Mouse (Mus musculus): Measurements from ENCODE around the gene Mapk7. TPM values are rescaled to one million over a fixed set of nuclear protein-coding genes. Genes with fewer than 3 reads are reported as not detected.

Mapk7 gene
- 63.0 and 66.7 TPM in 2 replicates for polyA plus RNA-seq (2015; fragmentation: Nextera tagmentation; extraction: Ambion mirVana)

DNA sequence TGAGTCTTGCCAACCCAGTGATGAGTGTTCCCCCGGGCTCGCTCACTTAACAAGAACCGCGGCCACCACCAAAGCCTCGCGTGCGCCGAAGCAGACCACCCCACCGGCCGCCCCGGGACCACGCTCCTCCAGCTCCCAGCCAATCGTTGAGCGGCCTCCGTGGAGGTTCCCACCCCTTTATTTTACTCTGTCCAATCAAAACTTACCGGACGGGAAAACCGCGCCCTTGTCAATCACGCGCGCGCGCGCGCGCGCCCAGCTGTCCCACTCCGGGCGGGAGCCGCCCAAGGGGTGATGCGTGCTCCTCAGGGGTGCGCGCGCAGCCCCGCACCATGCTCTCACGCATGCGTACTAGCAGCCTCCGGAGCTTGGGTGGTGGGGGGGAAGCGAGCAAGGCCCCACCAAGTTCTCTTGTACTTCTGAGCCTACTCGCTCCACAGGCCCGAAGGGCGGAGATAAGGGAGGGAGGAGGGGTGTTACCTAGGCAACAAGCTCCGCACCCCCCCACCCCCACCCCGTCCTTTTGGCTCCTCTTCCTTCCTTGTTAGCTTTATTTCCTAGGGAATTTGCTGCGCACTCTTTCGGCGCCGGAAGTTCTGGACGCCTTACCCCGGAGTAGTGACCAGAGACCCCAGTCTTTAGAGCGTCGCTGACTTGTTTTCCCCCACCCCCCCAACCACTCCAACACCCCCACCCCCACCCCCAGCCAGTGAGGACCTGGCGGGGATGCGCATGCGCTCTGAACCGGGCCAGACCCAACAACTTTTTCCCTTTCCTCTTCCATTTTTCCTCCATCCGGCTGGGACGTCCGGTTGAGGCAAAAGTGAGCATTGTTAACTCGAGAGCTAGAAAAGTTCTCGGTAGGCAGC, at the start of gene Mapk7:
Gene Mapk7, minus strand, starts transcription at position 278 of the 869 bp plus-strand sequence.
- peak within 1 kb of the TSS; percentile 92 for H3K9ac ChIP-seq (ENCODE audit: low read depth, low read length)
- under 1% methylated on average over 58 of the region's 62 CpGs for WGBS
- peak within 1 kb of the TSS; percentile 91 for H3K27ac ChIP-seq (ENCODE audit: low read length)
- peaks cover 14% of the 10 kb centered on the region for H3K4me1 ChIP-seq (ENCODE audit: control insufficient read depth, insufficient read depth, low read length)
- peaks cover 18% of the 10 kb centered on the region for H3K36me3 ChIP-seq (ENCODE audit: control insufficient read depth, insufficient read depth, low read length)
- peak within 1 kb of the TSS; percentile 86 for H3K4me2 ChIP-seq (ENCODE audit: low read length)
- no peaks in the 10 kb centered on the region for H3K9me3 ChIP-seq (replicated peaks; ENCODE audit: control insufficient read depth, low read length, poor library complexity, severe bottlenecking)
- H3K27me3 ChIP-seq (ENCODE audit: control insufficient read depth, insufficient read depth, low read depth, low read length) = no peaks in the 10 kb centered on the region
- H3K4me3 ChIP-seq (ENCODE audit: low read depth, low read length) = peak within 1 kb of the TSS; percentile 92
- peak; percentile 97 for ATAC-seq

DNA sequence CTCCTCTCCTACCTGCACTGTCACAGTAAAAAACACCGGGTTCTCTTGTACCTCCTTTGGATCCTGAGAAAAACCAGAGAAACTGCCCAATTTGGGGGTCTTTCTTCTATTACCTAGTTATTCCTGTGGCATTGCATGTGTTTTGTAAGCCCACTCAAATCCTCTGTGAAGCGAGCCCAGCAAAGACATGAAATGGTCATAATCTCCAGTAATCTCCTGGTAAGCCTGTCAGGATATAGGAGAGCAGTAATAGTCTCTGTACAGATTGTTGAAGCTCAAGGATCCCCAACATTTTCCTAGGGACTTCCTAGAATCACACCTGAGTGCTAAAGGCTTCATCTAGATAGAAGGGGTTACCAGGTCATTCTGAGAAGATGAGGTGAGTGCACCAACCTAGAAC, 46.9 kb upstream of the Mapk7 start:
- Histone ChIP-seq H3K27ac (ENCODE audit: low read length) (no peak overlapping the region), H3K4me3 (ENCODE audit: low read depth, low read length) (no peak overlapping the region), H3K27me3 (ENCODE audit: control insufficient read depth, insufficient read depth, low read depth, low read length) (no peaks in the 10 kb centered on the region), H3K4me2 (ENCODE audit: low read length) (no peak overlapping the region), H3K9me3 (replicated peaks; ENCODE audit: control insufficient read depth, low read length, poor library complexity, severe bottlenecking) (no peaks in the 10 kb centered on the region), H3K4me1 (ENCODE audit: control insufficient read depth, insufficient read depth, low read length) (peaks cover 6% of the 10 kb centered on the region; the same call in 1 of the 2 replicates), H3K36me3 (ENCODE audit: control insufficient read depth, insufficient read depth, low read length) (peaks cover 8% of the 10 kb centered on the region), H3K9ac (ENCODE audit: low read depth, low read length) (no peak overlapping the region)
- 73% methylated on average over 2 of the region's 2 CpGs for WGBS
- no peak for ATAC-seq

DNA sequence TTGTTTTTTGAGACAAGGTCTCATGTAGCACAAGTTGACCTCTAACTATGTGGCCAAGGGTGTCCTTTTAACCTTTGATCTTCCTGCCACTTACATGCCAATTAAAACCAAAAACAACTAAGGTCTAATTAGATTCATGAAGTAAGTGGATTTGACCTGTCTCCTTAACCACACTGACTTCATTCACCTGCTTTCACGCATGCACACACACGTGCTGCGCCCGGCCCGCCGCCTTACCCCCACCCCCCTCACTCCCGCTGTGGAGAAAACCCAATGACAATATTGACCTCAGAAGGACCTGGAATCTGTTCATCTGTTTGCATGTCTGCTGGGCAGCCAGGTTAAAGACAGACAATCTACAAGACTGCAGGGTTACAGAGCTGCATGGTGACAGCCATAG, 46.4 kb upstream of the Mapk7 start:
- Histone ChIP-seq H3K9me3 (replicated peaks; ENCODE audit: control insufficient read depth, low read length, poor library complexity, severe bottlenecking) (no peaks in the 10 kb centered on the region), H3K4me3 (ENCODE audit: low read depth, low read length) (no peak overlapping the region), H3K27ac (ENCODE audit: low read length) (no peak overlapping the region), H3K9ac (ENCODE audit: low read depth, low read length) (no peak overlapping the region), H3K36me3 (ENCODE audit: control insufficient read depth, insufficient read depth, low read length) (peaks cover 4% of the 10 kb centered on the region), H3K27me3 (ENCODE audit: control insufficient read depth, insufficient read depth, low read depth, low read length) (no peaks in the 10 kb centered on the region), H3K4me1 (ENCODE audit: control insufficient read depth, insufficient read depth, low read length) (peaks cover 6% of the 10 kb centered on the region; the same call in 1 of the 2 replicates), H3K4me2 (ENCODE audit: low read length) (no peak overlapping the region)
- ATAC-seq = no peak
- 88% methylated on average over 7 of the region's 7 CpGs for WGBS

DNA sequence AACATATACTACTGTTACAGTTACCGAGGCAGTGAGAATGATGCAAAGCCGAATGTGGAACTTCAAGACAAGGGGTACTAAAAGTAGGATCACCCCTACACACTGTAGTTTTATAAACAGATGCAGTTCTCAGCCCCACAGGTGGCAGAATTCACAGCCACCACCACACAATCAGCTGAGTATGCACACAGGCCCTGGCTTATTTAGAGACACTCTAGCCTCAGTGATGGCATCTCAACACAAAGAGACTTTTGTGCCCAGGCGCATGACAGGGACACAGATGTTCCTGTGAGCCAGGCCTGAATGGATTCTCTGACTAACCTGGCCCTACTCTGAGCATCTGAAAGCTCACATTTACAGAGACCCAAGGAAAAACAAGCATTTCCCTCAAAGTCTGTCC, 43.2 kb upstream of the Mapk7 start:
- no peak overlapping the region for H3K4me2 ChIP-seq (ENCODE audit: low read length)
- no peaks in the 10 kb centered on the region for H3K4me1 ChIP-seq (ENCODE audit: control insufficient read depth, insufficient read depth, low read length)
- no peak overlapping the region for H3K4me3 ChIP-seq (ENCODE audit: low read depth, low read length)
- no peak overlapping the region for H3K9ac ChIP-seq (ENCODE audit: low read depth, low read length)
- H3K27me3 ChIP-seq (ENCODE audit: control insufficient read depth, insufficient read depth, low read depth, low read length) = no peaks in the 10 kb centered on the region
- no peak for ATAC-seq
- WGBS = 89% methylated on average over 3 of the region's 3 CpGs
- H3K27ac ChIP-seq (ENCODE audit: low read length) = no peak overlapping the region
- H3K9me3 ChIP-seq (replicated peaks; ENCODE audit: control insufficient read depth, low read length, poor library complexity, severe bottlenecking) = no peaks in the 10 kb centered on the region
- no peaks in the 10 kb centered on the region; the same call in 1 of the 2 replicates for H3K36me3 ChIP-seq (ENCODE audit: control insufficient read depth, insufficient read depth, low read length)

DNA sequence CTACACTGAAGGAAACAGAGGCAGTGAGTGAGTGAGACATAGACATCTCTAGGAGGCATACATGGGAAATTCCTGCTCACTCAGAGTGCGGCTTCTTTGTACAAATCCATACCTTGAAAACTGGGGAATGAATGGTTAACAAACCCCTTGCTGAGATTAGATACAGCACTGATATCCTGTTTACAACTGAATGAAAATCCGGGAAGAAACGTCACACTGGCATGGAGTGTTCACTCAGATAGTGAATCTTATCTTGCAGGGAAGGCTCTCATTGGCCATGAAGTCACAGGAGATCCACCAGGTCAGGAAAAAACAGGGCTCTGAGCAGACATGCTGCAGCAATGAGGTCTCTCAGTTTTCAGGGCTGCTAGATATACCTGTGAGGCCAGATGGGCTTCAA, 42.7 kb upstream of the Mapk7 start:
- H3K4me3 ChIP-seq (ENCODE audit: low read depth, low read length) = no peak overlapping the region
- no peak overlapping the region for H3K27ac ChIP-seq (ENCODE audit: low read length)
- WGBS = 70% methylated on average over 3 of the region's 3 CpGs
- no peaks in the 10 kb centered on the region for H3K27me3 ChIP-seq (ENCODE audit: control insufficient read depth, insufficient read depth, low read depth, low read length)
- H3K9ac ChIP-seq (ENCODE audit: low read depth, low read length) = no peak overlapping the region
- H3K4me1 ChIP-seq (ENCODE audit: control insufficient read depth, insufficient read depth, low read length) = no peaks in the 10 kb centered on the region
- no peak overlapping the region for H3K4me2 ChIP-seq (ENCODE audit: low read length)
- no peak for ATAC-seq
- H3K36me3 ChIP-seq (ENCODE audit: control insufficient read depth, insufficient read depth, low read length) = no peaks in the 10 kb centered on the region; the same call in 1 of the 2 replicates
- no peaks in the 10 kb centered on the region for H3K9me3 ChIP-seq (replicated peaks; ENCODE audit: control insufficient read depth, low read length, poor library complexity, severe bottlenecking)

DNA sequence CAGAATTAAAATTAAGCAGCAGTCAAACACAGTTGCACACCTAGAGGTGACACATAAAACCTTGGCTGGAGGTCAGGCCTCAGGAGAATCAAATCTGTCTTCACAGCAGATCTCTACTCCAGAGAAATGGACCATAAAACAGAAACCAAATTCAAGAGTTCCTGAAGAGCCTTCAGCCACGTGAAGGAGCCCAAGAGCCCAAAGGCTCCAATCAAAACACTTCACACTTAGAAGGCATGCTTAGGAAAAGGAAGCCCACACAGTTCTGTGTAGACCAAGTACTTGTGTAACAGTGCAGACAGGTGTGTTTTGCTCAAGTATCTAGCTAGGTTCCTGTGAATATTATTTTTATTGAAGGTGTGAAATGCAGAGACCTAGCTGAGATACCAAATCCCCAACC, 41.3 kb upstream of the Mapk7 start:
- no peaks in the 10 kb centered on the region for H3K4me1 ChIP-seq (ENCODE audit: control insufficient read depth, insufficient read depth, low read length)
- WGBS = 75% methylated on average over 1 of the region's 1 CpGs
- H3K27me3 ChIP-seq (ENCODE audit: control insufficient read depth, insufficient read depth, low read depth, low read length) = no peaks in the 10 kb centered on the region
- H3K9ac ChIP-seq (ENCODE audit: low read depth, low read length) = no peak overlapping the region
- no peak overlapping the region for H3K4me2 ChIP-seq (ENCODE audit: low read length)
- no peak for ATAC-seq
- H3K9me3 ChIP-seq (replicated peaks; ENCODE audit: control insufficient read depth, low read length, poor library complexity, severe bottlenecking) = no peaks in the 10 kb centered on the region
- H3K36me3 ChIP-seq (ENCODE audit: control insufficient read depth, insufficient read depth, low read length) = no peaks in the 10 kb centered on the region; the same call in 1 of the 2 replicates
- no peak overlapping the region for H3K27ac ChIP-seq (ENCODE audit: low read length)
- no peak overlapping the region for H3K4me3 ChIP-seq (ENCODE audit: low read depth, low read length)

DNA sequence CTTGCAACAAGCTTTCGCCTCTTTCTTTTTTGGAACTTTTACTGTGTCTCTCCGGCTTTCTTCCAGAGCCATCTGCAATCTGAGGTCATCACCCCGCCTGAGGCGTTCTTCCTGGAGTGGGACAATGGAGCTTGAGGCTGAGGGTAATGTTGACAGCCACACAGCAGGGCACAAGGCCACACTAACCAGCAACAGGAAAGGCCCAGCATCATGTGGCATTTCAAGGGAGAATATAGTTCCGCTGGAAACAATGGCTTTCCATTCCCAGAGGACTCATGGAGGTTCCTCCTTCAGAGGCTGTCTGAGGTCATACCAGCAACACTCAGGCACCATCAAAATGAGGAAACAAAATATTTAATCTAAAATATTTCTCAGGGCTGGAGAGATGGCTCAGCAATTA, 39.4 kb upstream of the Mapk7 start:
- Histone ChIP-seq H3K4me2 (ENCODE audit: low read length) (no peak overlapping the region), H3K27me3 (ENCODE audit: control insufficient read depth, insufficient read depth, low read depth, low read length) (no peaks in the 10 kb centered on the region), H3K27ac (ENCODE audit: low read length) (no peak overlapping the region), H3K9ac (ENCODE audit: low read depth, low read length) (no peak overlapping the region), H3K4me3 (ENCODE audit: low read depth, low read length) (no peak overlapping the region), H3K4me1 (ENCODE audit: control insufficient read depth, insufficient read depth, low read length) (peaks cover 5% of the 10 kb centered on the region; the same call in 1 of the 2 replicates), H3K9me3 (replicated peaks; ENCODE audit: control insufficient read depth, low read length, poor library complexity, severe bottlenecking) (no peaks in the 10 kb centered on the region), H3K36me3 (ENCODE audit: control insufficient read depth, insufficient read depth, low read length) (no peaks in the 10 kb centered on the region; the same call in 1 of the 2 replicates)
- ATAC-seq = no peak
- WGBS = 80% methylated on average over 5 of the region's 5 CpGs

DNA sequence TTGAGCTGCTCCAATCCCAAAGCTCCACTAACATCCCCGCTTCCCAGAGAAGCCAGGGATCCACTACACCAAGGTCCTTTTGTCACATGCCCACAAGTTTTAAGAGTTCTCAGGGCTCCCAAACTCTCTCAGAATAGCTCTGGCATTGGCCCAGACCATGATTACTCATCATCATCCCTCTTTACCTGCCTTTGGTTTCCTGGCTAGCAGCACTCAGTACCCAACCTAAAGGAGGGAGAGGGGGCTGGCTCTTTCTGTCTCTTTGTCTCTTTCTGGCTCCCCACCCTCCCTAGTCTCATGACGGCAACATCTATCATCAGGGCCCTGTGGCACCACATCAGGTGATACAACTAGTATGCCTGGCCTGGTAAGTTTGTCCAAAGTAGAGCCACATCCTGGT, 38.6 kb upstream of the Mapk7 start:
- H3K27me3 ChIP-seq (ENCODE audit: control insufficient read depth, insufficient read depth, low read depth, low read length) = no peaks in the 10 kb centered on the region
- WGBS = 89% methylated on average over 2 of the region's 2 CpGs
- no peak overlapping the region for H3K9ac ChIP-seq (ENCODE audit: low read depth, low read length)
- H3K9me3 ChIP-seq (replicated peaks; ENCODE audit: control insufficient read depth, low read length, poor library complexity, severe bottlenecking) = no peaks in the 10 kb centered on the region
- no peak overlapping the region for H3K4me3 ChIP-seq (ENCODE audit: low read depth, low read length)
- no peak for ATAC-seq
- H3K36me3 ChIP-seq (ENCODE audit: control insufficient read depth, insufficient read depth, low read length) = no peaks in the 10 kb centered on the region; the same call in 1 of the 2 replicates
- no peak overlapping the region for H3K4me2 ChIP-seq (ENCODE audit: low read length)
- peaks cover 5% of the 10 kb centered on the region; the same call in 1 of the 2 replicates for H3K4me1 ChIP-seq (ENCODE audit: control insufficient read depth, insufficient read depth, low read length)
- no peak overlapping the region for H3K27ac ChIP-seq (ENCODE audit: low read length)

DNA sequence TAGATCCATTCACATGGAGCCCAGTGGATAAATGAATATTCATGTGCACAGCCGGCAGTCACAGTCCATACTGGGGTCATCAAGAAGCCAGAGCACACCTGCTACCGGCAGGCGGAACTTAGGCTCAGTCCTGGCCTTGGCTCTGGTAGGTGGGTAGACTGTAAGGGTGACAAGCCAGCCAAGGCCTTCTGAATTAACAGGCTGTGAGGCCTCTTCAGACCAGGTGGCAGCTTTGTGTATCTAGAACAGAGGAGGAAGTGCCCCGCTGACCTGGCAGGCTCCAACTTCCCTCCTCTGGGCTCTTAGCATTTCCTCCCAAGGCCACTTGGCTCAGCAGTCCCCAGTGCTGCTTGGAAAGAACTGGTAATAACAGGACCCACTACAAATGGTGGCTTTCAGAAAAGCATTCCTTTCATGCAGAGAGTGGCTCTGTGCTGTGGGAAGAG, 35.1 kb upstream of the Mapk7 start:
- peak; percentile 67 for ATAC-seq

More for the DNA sequence above, 35.1 kb upstream of the Mapk7 start:
- Histone ChIP-seq H3K27me3 (ENCODE audit: control insufficient read depth, insufficient read depth, low read depth, low read length) (no peaks in the 10 kb centered on the region), H3K4me3 (ENCODE audit: low read depth, low read length) (no peak overlapping the region), H3K27ac (ENCODE audit: low read length) (peak overlapping the region; percentile 34), H3K4me2 (ENCODE audit: low read length) (no peak overlapping the region), H3K36me3 (ENCODE audit: control insufficient read depth, insufficient read depth, low read length) (no peaks in the 10 kb centered on the region; the same call in 1 of the 2 replicates), H3K9me3 (replicated peaks; ENCODE audit: control insufficient read depth, low read length, poor library complexity, severe bottlenecking) (no peaks in the 10 kb centered on the region), H3K4me1 (ENCODE audit: control insufficient read depth, insufficient read depth, low read length) (peaks cover 5% of the 10 kb centered on the region; the same call in 1 of the 2 replicates), H3K9ac (ENCODE audit: low read depth, low read length) (no peak overlapping the region)
- 17% methylated on average over 4 of the region's 4 CpGs for WGBS
